Mouse (Mus musculus): Measurements from ENCODE around the gene Ackr3.

DNA sequence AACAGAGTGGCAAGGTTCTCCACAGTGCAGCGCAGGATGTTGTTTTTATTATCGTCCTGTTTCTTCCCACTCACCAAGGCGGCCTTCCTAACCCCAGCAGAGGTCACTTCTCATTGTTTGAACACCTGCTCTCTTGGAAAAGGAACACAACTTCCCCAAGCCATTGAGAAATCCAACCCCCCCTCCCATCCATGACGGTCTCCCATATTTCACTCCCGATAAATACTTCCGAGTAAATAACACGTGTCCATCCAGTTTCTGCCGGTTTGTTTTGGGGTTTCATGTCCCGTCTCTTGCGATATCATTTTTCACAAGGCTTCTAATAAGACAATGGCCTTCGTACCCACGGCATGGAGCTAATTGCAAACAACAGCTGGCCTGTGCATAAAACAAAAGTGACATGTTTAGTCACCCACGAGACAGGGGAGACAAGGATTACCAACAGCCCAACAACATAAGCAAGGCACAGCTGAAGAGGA lies 41.4 kb upstream of the Ackr3 start:
- TF ChIP-seq CTCF (IDR thresholded peaks at IDR 0.05; ENCODE audit: borderline replicate concordance, extremely low read depth, insufficient read depth, insufficient read length), result no peak
- TF ChIP-seq POLR2A (IDR thresholded peaks at IDR 0.05; ENCODE audit: borderline replicate concordance, extremely low read depth, insufficient read depth, insufficient read length, poor library complexity, severe bottlenecking), result no peak

Measured in brain, embryonic 14.5 days (tissue).